Mouse (Mus musculus): ENCODE data around the gene Rnf126.

DNA sequence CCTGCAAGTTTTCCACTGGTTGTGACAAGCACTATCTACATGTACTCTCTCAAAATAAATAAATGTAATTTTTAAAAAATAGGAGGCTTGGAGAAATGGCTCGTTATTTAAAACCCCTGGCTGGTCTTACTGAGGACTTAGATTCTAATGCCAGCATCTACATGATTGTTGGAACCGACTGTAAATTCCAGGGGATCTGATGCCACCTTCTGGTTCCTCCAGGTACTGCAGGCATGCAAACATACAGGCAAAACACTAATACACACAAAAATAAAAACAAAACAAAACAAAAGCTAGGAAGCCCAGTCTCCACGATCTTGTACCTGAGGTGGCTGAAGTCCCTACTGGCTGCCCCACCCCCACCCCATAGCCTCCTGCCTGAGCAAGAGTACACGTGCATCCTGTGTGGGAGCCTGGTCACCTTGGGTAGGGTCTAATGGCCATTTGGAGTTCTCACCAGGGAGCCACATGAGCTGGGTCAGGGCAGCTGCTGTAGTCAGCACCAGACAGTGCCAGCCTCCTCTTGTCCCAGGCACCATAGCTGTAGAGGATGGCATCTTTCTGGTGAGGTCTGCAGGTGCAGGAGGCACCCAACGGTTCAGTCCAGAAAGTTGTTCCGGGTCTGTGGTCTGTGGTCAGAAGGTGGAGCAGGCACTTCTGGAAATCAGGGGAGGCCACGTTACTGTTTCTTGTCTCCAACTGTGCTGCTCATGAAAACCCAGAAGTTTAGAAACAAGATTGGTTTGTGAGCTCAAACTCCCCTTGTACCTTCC is 21.8 kb upstream of the Rnf126 start:
- TF ChIP-seq POLR2A (IDR thresholded peaks at IDR 0.05; ENCODE audit: low read depth, low read length) (no peak), CTCF (IDR thresholded peaks at IDR 0.05; ENCODE audit: borderline replicate concordance, insufficient read depth, low read length) (peak; percentile 29; the same call in 1 of the 2 replicates)

All from embryonic fibroblast, embryonic 13.5 days (primary cell).